Mouse (Mus musculus): Measurements from ENCODE around the gene Shank2. TPM values are rescaled to one million over a fixed set of nuclear protein-coding genes. Genes with fewer than 3 reads are reported as not detected.

The Shank2 gene
- polyA plus RNA-seq, 1 experiment: 0.70 TPM

DNA sequence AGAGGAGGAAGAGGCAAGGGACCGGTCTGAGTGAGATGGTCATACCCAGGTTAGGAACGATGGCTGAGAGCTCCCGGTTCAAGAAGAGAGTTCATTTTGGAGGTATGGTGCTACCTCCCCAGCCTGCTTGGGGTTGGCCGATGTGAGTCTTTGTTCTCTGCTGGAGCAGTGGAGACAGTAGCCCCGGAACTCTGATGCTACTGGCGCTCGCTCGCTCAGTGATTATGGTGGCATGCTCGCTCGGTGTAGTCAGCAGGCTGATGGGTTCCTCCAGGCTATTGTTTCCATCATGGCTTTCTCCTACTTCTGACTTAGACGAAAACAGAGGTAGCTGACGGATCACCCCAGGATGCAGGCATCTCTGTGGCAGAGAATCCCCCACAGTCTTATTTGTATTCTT is 237.3 kb downstream of the Shank2 start:
- no peak overlapping the region for H3K4me3 ChIP-seq (ENCODE audit: insufficient read depth, poor library complexity, severe bottlenecking)
- H3K79me3 ChIP-seq (ENCODE audit: low read depth): no peaks in the 10 kb centered on the region
- no peaks in the 10 kb centered on the region for H3K36me3 ChIP-seq (ENCODE audit: control insufficient read depth, insufficient read depth)
- TF ChIP-seq CEBPB (IDR thresholded peaks at IDR 0.05; ENCODE audit: low read depth) (no peak), MYOG (IDR thresholded peaks at IDR 0.05; ENCODE audit: control insufficient read depth, extremely low read depth, insufficient read length) (no peak), MAX (IDR thresholded peaks at IDR 0.05) (no peak), MYOD1 (IDR thresholded peaks at IDR 0.05; ENCODE audit: control insufficient read depth, insufficient read length, low read depth) (no peak)
- peaks cover 8% of the 10 kb centered on the region for H3K27me3 ChIP-seq (ENCODE audit: control insufficient read depth, insufficient read depth, insufficient read length)
- no peaks in the 10 kb centered on the region for H3K79me2 ChIP-seq (ENCODE audit: control insufficient read depth, insufficient read depth)
- no peak overlapping the region for H3ac ChIP-seq (ENCODE audit: control insufficient read depth, insufficient read length, low read depth)

- Histone ChIP-seq H3K4me3 (ENCODE audit: insufficient read depth, poor library complexity, severe bottlenecking) (no peak overlapping the region), H3K36me3 (ENCODE audit: control insufficient read depth, insufficient read depth) (no peaks in the 10 kb centered on the region), H3K79me2 (ENCODE audit: control insufficient read depth, insufficient read depth) (no peaks in the 10 kb centered on the region), H3ac (ENCODE audit: control insufficient read depth, insufficient read length, low read depth) (no peak overlapping the region), H3K79me3 (ENCODE audit: low read depth) (no peaks in the 10 kb centered on the region), H3K27me3 (ENCODE audit: control insufficient read depth, insufficient read depth, insufficient read length) (peaks cover 8% of the 10 kb centered on the region)
- TF ChIP-seq MYOG (IDR thresholded peaks at IDR 0.05; ENCODE audit: control insufficient read depth, extremely low read depth, insufficient read length) (no peak), FOSL1 (IDR thresholded peaks at IDR 0.05; ENCODE audit: insufficient read depth, low read length, poor library complexity, severe bottlenecking) (no peak), USF1 (IDR thresholded peaks at IDR 0.05; ENCODE audit: low read depth) (no peak), CEBPB (IDR thresholded peaks at IDR 0.05; ENCODE audit: low read depth) (no peak), CTCF (IDR thresholded peaks at IDR 0.05; ENCODE audit: control insufficient read depth, insufficient read depth, insufficient read length) (no peak), MAX (IDR thresholded peaks at IDR 0.05) (no peak), MYOD1 (IDR thresholded peaks at IDR 0.05; ENCODE audit: control insufficient read depth, insufficient read length, low read depth) (no peak)
These were observed 238.0 kb downstream of the Shank2 start for GRCm38 (mm10) chr7:144239571-144240370.

GRCm38 (mm10) chr7:144240736-144241343 is 239.1 kb downstream of the Shank2 start:
- Histone ChIP-seq H3K79me3 (ENCODE audit: low read depth) (no peaks in the 10 kb centered on the region), H3K27me3 (ENCODE audit: control insufficient read depth, insufficient read depth, insufficient read length) (peaks cover 8% of the 10 kb centered on the region), H3ac (ENCODE audit: control insufficient read depth, insufficient read length, low read depth) (no peak overlapping the region), H3K36me3 (ENCODE audit: control insufficient read depth, insufficient read depth) (no peaks in the 10 kb centered on the region), H3K4me3 (ENCODE audit: insufficient read depth, poor library complexity, severe bottlenecking) (no peak overlapping the region), H3K79me2 (ENCODE audit: control insufficient read depth, insufficient read depth) (no peaks in the 10 kb centered on the region)
- TF ChIP-seq MYOD1 (IDR thresholded peaks at IDR 0.05; ENCODE audit: control insufficient read depth, insufficient read length, low read depth) (no peak), USF1 (IDR thresholded peaks at IDR 0.05; ENCODE audit: low read depth) (no peak), CEBPB (IDR thresholded peaks at IDR 0.05; ENCODE audit: low read depth) (no peak), MAX (IDR thresholded peaks at IDR 0.05) (no peak), MYOG (IDR thresholded peaks at IDR 0.05; ENCODE audit: control insufficient read depth, extremely low read depth, insufficient read length) (no peak), FOSL1 (IDR thresholded peaks at IDR 0.05; ENCODE audit: insufficient read depth, low read length, poor library complexity, severe bottlenecking) (no peak), CTCF (IDR thresholded peaks at IDR 0.05; ENCODE audit: control insufficient read depth, insufficient read depth, insufficient read length) (no peak)

DNA sequence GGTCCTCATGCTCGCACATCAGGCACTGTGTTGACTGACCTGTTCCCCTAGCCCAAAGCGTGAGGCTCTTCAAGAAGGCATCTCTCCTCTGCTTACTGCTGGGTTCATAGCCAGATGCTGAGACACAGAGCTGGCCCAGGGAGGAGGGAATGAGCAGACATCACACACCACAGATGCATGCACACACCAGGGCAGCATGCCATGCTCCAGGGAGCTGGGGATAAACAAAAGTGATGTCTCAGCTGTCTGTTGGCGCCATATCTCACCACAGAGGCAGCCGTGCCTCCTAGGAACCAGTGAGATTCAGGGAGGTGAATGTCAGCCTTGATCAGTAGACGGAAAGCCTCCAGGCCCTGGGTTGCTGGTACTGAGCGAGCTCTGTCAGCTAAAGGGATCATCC is 242.5 kb downstream of the Shank2 start:
- TF ChIP-seq CTCF (IDR thresholded peaks at IDR 0.05; ENCODE audit: control insufficient read depth, insufficient read depth, insufficient read length): no peak
- TF ChIP-seq CEBPB (IDR thresholded peaks at IDR 0.05; ENCODE audit: low read depth): no peak
- no peak for TF ChIP-seq MAX (IDR thresholded peaks at IDR 0.05)
- TF ChIP-seq FOSL1 (IDR thresholded peaks at IDR 0.05; ENCODE audit: insufficient read depth, low read length, poor library complexity, severe bottlenecking): no peak
- no peak for TF ChIP-seq USF1 (IDR thresholded peaks at IDR 0.05; ENCODE audit: low read depth)
- no peak for TF ChIP-seq MYOD1 (IDR thresholded peaks at IDR 0.05; ENCODE audit: control insufficient read depth, insufficient read length, low read depth)
- no peak overlapping the region for H3ac ChIP-seq (ENCODE audit: control insufficient read depth, insufficient read length, low read depth)

GRCm38 (mm10) chr7:144246271-144246670 is 244.5 kb downstream of the Shank2 start:
- Histone ChIP-seq H3K27me3 (ENCODE audit: control insufficient read depth, insufficient read depth, insufficient read length) (no peaks in the 10 kb centered on the region), H3K79me3 (ENCODE audit: low read depth) (no peaks in the 10 kb centered on the region), H3K36me3 (ENCODE audit: control insufficient read depth, insufficient read depth) (no peaks in the 10 kb centered on the region), H3K79me2 (ENCODE audit: control insufficient read depth, insufficient read depth) (no peaks in the 10 kb centered on the region), H3K4me3 (ENCODE audit: insufficient read depth, poor library complexity, severe bottlenecking) (no peak overlapping the region), H3ac (ENCODE audit: control insufficient read depth, insufficient read length, low read depth) (no peak overlapping the region)
- TF ChIP-seq MYOG (IDR thresholded peaks at IDR 0.05; ENCODE audit: control insufficient read depth, extremely low read depth, insufficient read length) (no peak), CEBPB (IDR thresholded peaks at IDR 0.05; ENCODE audit: low read depth) (no peak), USF1 (IDR thresholded peaks at IDR 0.05; ENCODE audit: low read depth) (no peak), CTCF (IDR thresholded peaks at IDR 0.05; ENCODE audit: control insufficient read depth, insufficient read depth, insufficient read length) (no peak), MAX (IDR thresholded peaks at IDR 0.05) (no peak), MYOD1 (IDR thresholded peaks at IDR 0.05; ENCODE audit: control insufficient read depth, insufficient read length, low read depth) (no peak), FOSL1 (IDR thresholded peaks at IDR 0.05; ENCODE audit: insufficient read depth, low read length, poor library complexity, severe bottlenecking) (no peak)

More for the DNA sequence above, 242.5 kb downstream of the Shank2 start:
- Histone ChIP-seq H3K36me3 (ENCODE audit: control insufficient read depth, insufficient read depth) (no peaks in the 10 kb centered on the region), H3K79me2 (ENCODE audit: control insufficient read depth, insufficient read depth) (no peaks in the 10 kb centered on the region), H3K27me3 (ENCODE audit: control insufficient read depth, insufficient read depth, insufficient read length) (peaks cover 8% of the 10 kb centered on the region), H3K79me3 (ENCODE audit: low read depth) (no peaks in the 10 kb centered on the region), H3K4me3 (ENCODE audit: insufficient read depth, poor library complexity, severe bottlenecking) (no peak overlapping the region)
